Mouse (Mus musculus): ENCODE measurements around the gene Crbn. TPM values are rescaled to one million over a fixed set of nuclear protein-coding genes. Genes with fewer than 3 reads are reported as not detected.

Crbn gene
- total RNA-seq, 2 experiments from 2014 or later = 97.4 to 111 TPM

- no peak for DNase-seq (ENCODE audit: extremely low spot score in 1 of 2, low spot score in 1 of 2)
Measured at GRCm38 (mm10) chr6:106766774-106767173, 33.1 kb downstream of the Crbn start.

DNA sequence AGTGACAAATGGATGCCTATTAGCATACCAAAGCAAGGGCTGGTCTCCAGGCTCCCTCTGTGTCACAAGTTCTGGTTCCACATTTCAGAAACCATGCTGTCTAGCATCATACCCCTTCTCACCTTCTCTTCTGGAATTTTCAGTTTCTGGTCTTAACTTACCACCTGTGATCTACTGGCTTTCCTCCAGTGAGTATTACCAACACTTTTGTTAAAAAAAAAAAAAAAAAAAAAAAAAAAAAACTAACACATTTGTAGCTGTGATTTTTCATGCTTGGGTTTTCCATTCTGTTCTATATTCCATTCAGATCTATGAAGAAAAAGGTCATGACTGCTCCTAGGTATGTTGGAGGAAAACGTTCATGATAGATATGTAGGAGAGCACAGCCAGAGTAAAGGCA is 34.0 kb downstream of the Crbn start:
- DNase-seq (ENCODE audit: extremely low spot score in 1 of 2, low spot score in 1 of 2) = no peak

DNA sequence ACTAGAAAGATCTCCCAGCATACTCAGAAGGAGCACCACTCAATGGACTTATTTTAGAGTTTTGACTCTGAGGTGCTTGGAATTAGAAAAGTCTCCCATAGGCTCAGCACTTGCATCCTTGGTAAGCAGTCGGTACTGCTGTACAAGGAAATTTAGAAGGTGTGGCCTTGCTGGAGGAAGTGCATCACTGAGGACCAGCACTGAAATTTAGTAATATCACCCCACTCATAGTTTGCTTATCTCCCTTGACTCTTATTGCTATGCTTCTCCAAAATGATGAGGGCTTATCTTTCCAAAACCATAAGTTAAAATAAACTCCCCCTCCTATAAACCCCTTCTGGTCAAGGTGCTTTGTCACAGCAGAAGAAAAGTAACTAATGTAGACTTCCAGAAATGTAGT is 38.4 kb downstream of the Crbn start:
- no peak for DNase-seq (ENCODE audit: extremely low spot score in 1 of 2, low spot score in 1 of 2)

GRCm38 (mm10) chr6:106760473-106761218 is 39.2 kb downstream of the Crbn start:
- no peak for DNase-seq (ENCODE audit: extremely low spot score in 1 of 2, low spot score in 1 of 2)

- no peak for DNase-seq (ENCODE audit: extremely low spot score in 1 of 2, low spot score in 1 of 2)
Measured at GRCm38 (mm10) chr6:106758299-106758698, 41.6 kb downstream of the Crbn start.

- no peak for DNase-seq (ENCODE audit: extremely low spot score in 1 of 2, low spot score in 1 of 2)
Measured at GRCm38 (mm10) chr6:106750291-106750690, 49.6 kb downstream of the Crbn start.

- DNase-seq (ENCODE audit: extremely low spot score in 1 of 2, low spot score in 1 of 2) = no peak
Measured at GRCm38 (mm10) chr6:106748887-106749388, 50.9 kb downstream of the Crbn start, which contains the start of gene Il5ra. TSS of gene Il5ra (minus strand) at chr6:106749037.

GRCm38 (mm10) chr6:106747804-106748203 is 52.1 kb downstream of the Crbn start:
- no peak for DNase-seq (ENCODE audit: extremely low spot score in 1 of 2, low spot score in 1 of 2)

DNA sequence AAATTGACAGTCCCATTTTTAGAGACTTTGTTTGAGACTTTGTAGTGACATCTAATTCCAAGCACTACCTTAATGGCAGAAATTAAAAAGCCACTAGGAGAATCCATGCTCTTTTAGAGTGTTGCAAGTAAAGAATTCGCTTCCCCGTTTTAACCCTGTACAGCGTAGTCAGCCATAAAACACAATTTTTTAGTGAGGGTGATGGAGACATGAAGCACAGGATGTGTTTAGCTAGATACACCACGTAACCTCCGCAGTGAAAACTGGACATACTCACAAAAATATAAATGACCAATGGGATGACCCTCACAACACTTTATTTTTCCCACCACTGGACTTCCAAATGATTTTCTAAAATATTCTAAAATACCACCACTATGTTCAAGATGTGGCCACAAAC is 52.6 kb downstream of the Crbn start:
- no peak for DNase-seq (ENCODE audit: extremely low spot score in 1 of 2, low spot score in 1 of 2)

DNA sequence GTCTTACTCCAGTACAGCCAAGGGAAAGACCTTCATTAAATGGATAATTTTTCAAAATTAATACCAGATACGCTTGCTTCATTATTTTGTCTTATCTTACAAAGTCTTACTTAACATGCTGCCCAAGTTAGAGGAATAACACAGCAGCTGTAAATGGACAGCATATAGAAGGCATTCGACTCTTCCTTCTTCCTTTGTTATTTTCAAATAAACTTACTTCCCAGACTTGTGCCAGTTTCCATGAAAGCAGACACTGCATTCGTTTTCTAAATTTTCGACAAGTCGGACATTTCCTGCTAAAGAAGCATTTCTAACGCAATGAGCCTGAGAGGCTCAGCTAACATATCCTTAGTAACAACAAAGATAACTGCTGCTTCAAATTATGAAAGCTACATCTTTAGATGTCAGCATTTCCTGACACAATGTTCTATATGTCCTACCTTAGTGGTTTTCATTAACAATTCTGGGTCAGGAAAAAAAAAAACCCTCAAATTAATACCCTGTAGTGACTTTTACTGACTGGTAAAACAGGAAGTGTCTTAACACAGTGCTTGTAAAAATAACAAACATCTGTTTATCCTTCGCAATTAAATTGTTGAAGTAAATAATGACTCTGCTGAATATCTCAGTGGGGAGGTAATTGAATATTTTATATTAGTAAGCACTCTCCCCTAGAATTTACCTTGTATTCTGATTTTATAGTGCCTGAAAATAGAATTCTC is 54.0 kb downstream of the Crbn start:
- no peak for DNase-seq (ENCODE audit: extremely low spot score in 1 of 2, low spot score in 1 of 2)

DNA sequence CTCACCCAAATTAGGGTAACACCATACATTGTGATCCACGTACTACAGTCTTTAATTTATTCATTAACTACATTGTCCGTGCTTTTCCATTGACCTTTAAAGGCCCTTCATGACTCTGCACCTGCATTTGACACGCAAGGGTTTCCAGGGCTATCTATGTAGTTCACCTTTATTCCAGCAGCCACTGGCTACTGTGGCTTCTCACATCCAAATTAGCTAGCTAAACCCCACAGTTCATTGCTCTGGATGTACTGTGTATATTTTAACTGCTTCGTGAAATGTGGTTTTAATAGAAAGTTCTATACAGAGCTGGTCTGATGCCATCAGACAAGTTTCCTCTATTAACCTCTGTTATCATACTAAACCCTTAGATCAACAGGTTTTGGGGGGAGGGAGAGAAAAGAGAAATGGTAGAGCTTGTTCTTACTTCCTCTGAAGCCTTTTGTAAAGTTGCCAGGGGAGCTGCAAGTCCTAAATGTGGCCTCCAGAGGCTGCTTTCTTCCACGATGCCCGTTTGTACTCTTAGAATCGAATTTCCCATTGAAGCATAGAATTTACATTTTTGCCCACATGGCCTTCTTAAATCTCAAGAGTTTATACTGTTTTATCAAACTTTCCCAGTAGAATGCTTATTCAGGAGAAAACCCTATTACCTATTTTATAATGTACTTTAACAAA is 56.2 kb downstream of the Crbn start:
- DNase-seq (ENCODE audit: extremely low spot score in 1 of 2, low spot score in 1 of 2) = no peak

GRCm38 (mm10) chr6:106740244-106740825 is 59.5 kb downstream of the Crbn start:
- DNase-seq (ENCODE audit: extremely low spot score in 1 of 2, low spot score in 1 of 2) = no peak

DNA sequence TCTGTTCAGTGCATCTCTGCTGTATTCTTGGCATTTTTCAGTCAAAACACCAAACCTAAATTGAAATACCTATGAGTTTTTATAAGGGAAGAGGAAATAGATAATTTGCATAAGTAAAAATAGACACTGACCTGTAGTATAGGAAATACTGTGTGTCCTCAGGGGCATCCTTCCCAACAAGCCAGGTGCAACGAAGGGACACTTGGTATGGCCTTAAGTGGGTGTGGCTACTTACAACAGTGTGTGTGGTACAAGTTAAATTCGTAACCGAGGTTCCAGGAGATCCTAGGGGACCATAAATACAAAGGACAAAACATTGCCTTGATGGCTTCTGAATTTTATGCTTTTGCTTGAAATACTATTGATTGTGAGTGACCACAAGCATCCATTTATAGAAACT is 61.6 kb downstream of the Crbn start:
- no peak for DNase-seq (ENCODE audit: extremely low spot score in 1 of 2, low spot score in 1 of 2)

GRCm38 (mm10) chr6:106732563-106732962 is 67.3 kb downstream of the Crbn start:
- no peak for DNase-seq (ENCODE audit: extremely low spot score in 1 of 2, low spot score in 1 of 2)

Other genes with a start within 250 kb of the Crbn start
- not detected for gene Il5ra, start 51.0 kb downstream of the Crbn start, total RNA-seq (2021)
- 10 to 100 TPM; 48.0 to 51.7 TPM for gene Trnt1, start 31.0 kb downstream of the Crbn start, total RNA-seq (2021)